Comparison of ENCODE assay signal across 8 mouse cellular contexts in genomic region chr8:120489771-120490281, GRCm38 (mm10).
A peak's percentile ranks its signal among the peaks of the same experiment; 100 is the strongest.
DNase-seq lines count a peak whose midpoint lies in the region; ATAC-seq and TF ChIP-seq lines count a peak whose summit lies in the region.

No protein-coding gene starts in this region.

- H3K4me1 ChIP-seq in erythroblast, embryonic 14.5 days (ENCODE audit: control insufficient read depth) = peaks cover 85% of the 10 kb centered on the region
- H3K4me1 ChIP-seq in G1E (ENCODE audit: insufficient read depth, low read depth, low read length) = peaks cover 79% of the 10 kb centered on the region
- peaks cover 76% of the 10 kb centered on the region for H3K4me1 ChIP-seq in forebrain, embryonic 15.5 days
- H3K4me1 ChIP-seq in neural tube, embryonic 12.5 days = peaks cover 71% of the 10 kb centered on the region

- ATAC-seq in erythroblast, adult 5-6 weeks (replicated peaks; ENCODE audit: low FRiP score, poor library complexity, severe bottlenecking) = no peak
- ATAC-seq in G1E (ENCODE audit: extremely low read depth, insufficient number of reproducible peaks, low FRiP score, poor library complexity, severe bottlenecking) = no peak
- no peak for ATAC-seq in forebrain, embryonic 15.5 days (replicated peaks)
- ATAC-seq in neural tube, embryonic 12.5 days (ENCODE audit: low FRiP score, low read depth) = no peak

- H3K36me3 ChIP-seq in erythroblast, embryonic 14.5 days (ENCODE audit: control insufficient read depth) = peaks cover 43% of the 10 kb centered on the region
- peaks cover 30% of the 10 kb centered on the region for H3K36me3 ChIP-seq in G1E (replicated peaks)
- no peaks in the 10 kb centered on the region for H3K36me3 ChIP-seq in forebrain, embryonic 15.5 days
- H3K36me3 ChIP-seq in neural tube, embryonic 12.5 days = no peaks in the 10 kb centered on the region

- peak overlapping the region; percentile 75 for H3K4me3 ChIP-seq in erythroblast, embryonic 14.5 days (replicated peaks)
- H3K4me3 ChIP-seq in G1E (ENCODE audit: low read depth, low read length) = peak overlapping the region; percentile 83
- H3K4me3 ChIP-seq in forebrain, embryonic 15.5 days = peak overlapping the region; percentile 91
- peak overlapping the region; percentile 98 for H3K4me3 ChIP-seq in neural tube, embryonic 12.5 days

- peak overlapping the region; percentile 100 for H3K27ac ChIP-seq in forebrain, embryonic 15.5 days (replicated peaks)
- peak overlapping the region; percentile 100; the same call in 1 of the 2 replicates for H3K27ac ChIP-seq in neural tube, embryonic 12.5 days

- H3K9ac ChIP-seq in forebrain, embryonic 15.5 days (replicated peaks) = peak overlapping the region; percentile 84
- H3K9ac ChIP-seq in neural tube, embryonic 12.5 days = peak overlapping the region; percentile 98

- WGBS in forebrain, embryonic 15.5 days = 2% methylated on average over 15 of the region's 15 CpGs
- 2% methylated on average over 15 of the region's 15 CpGs for WGBS in neural tube, embryonic 12.5 days

- no peaks in the 10 kb centered on the region for H3K9me3 ChIP-seq in erythroblast, embryonic 14.5 days (ENCODE audit: control insufficient read depth, low read length)
- no peaks in the 10 kb centered on the region for H3K9me3 ChIP-seq in G1E (replicated peaks)
- H3K9me3 ChIP-seq in forebrain, embryonic 15.5 days = no peaks in the 10 kb centered on the region
- H3K9me3 ChIP-seq in neural tube, embryonic 12.5 days = no peaks in the 10 kb centered on the region

- TF ChIP-seq CTCF in G1E (IDR thresholded peaks at IDR 0.05; ENCODE audit: low read depth, low read length) = no peak

- no peak for DNase-seq in G1E (ENCODE audit: low spot score)
- DNase-seq in kidney, postnatal 25 days = peak; percentile 60 to 88
- no peak for DNase-seq in spleen, adult 12 weeks (ENCODE audit: low spot score)
- DNase-seq in urinary bladder, postnatal 36 days (ENCODE audit: low spot score in 2 of 2) = no peak

- H3K27me3 ChIP-seq in erythroblast, embryonic 14.5 days (ENCODE audit: control insufficient read depth) = no peaks in the 10 kb centered on the region
- H3K27me3 ChIP-seq in G1E (ENCODE audit: insufficient read depth, low read length) = peaks cover 9% of the 10 kb centered on the region; the same call in 1 of the 2 replicates
- no peaks in the 10 kb centered on the region for H3K27me3 ChIP-seq in forebrain, embryonic 15.5 days
- no peaks in the 10 kb centered on the region for H3K27me3 ChIP-seq in neural tube, embryonic 12.5 days (replicated peaks)

- peak overlapping the region; percentile 87 for H3K4me2 ChIP-seq in forebrain, embryonic 15.5 days (replicated peaks)
- H3K4me2 ChIP-seq in neural tube, embryonic 12.5 days (replicated peaks) = peak overlapping the region; percentile 98

Comparison
In these comparisons a context has a peak if more than half of its experiments do, and no peak if none do; other contexts are left out.
1. DNase-seq: peak in kidney, postnatal 25 days (2 of 2); none in G1E (single experiment), spleen, adult 12 weeks (single experiment) and urinary bladder, postnatal 36 days (0 of 2).
2. Peak in every context shown above with its lines, with median percentiles within 50 percentile points of each other: H3K4me3 ChIP-seq.